Mouse (Mus musculus) intestine, embryonic 14.5 days (tissue): Measurements from ENCODE around the gene Ift27. TPM values are rescaled to one million over a fixed set of nuclear protein-coding genes. Genes with fewer than 3 reads are reported as not detected.

Source experiments
- ATAC-seq: fragments of 200-750 bp; cut with Nextera tagmentation; replicated peaks from 2 replicates; pipeline ENCODE4 v1.8.0; 2017; ENCODE audit warnings: low read depth, moderate number of reproducible peaks, moderate TSS enrichment, moderate library complexity; ENCODE audit not compliant: low FRiP score, low TSS enrichment
- DNase-seq: peaks from one replicate; pipeline ENCODE4 v3.0.0-alpha.2; 2018; ENCODE audit warnings: low spot score
- H3K27ac ChIP-seq: fragments of 300-500 bp; sonication (generic); 2 replicates; pipeline ENCODE4 v1.5.1; 2014; ENCODE audit warnings: low read depth, mild to moderate bottlenecking, control low read depth
- H3K27me3 ChIP-seq: fragments of 300-500 bp; sonication (generic); replicated peaks from 2 replicates; pipeline ENCODE4 v1.6.1; 2014; ENCODE audit warnings: low read length, control low read depth; ENCODE audit not compliant: control insufficient read depth, insufficient read depth
- H3K36me3 ChIP-seq: fragments of 300-500 bp; sonication (generic); 2 replicates; pipeline ENCODE4 v1.6.1; 2014; ENCODE audit warnings: low read length, control low read depth; ENCODE audit not compliant: control insufficient read depth, insufficient read depth
- H3K4me1 ChIP-seq: fragments of 300-500 bp; sonication (generic); replicated peaks from 2 replicates; pipeline ENCODE4 v1.6.1; 2014; ENCODE audit warnings: low read length, control low read depth, mixed read lengths; ENCODE audit not compliant: control insufficient read depth, insufficient read depth
- H3K4me2 ChIP-seq: fragments of 300-500 bp; sonication (generic); 2 replicates; pipeline ENCODE4 v1.6.1; 2014; ENCODE audit warnings: low read length
- H3K4me3 ChIP-seq: fragments of 300-500 bp; sonication (generic); 2 replicates; pipeline ENCODE4 v1.5.1; 2014; ENCODE audit warnings: low read depth, low read length, control low read depth, mixed read lengths
- H3K9ac ChIP-seq: fragments of 300-500 bp; sonication (generic); 2 replicates; pipeline ENCODE4 v1.6.1; 2014; ENCODE audit warnings: mild to moderate bottlenecking, low read length
- H3K9me3 ChIP-seq: fragments of 300-500 bp; sonication (generic); 2 replicates; pipeline ENCODE4 v1.6.1; 2016; ENCODE audit warnings: low read length, control low read depth; ENCODE audit not compliant: control insufficient read depth
- WGBS: fragments of 180-500 bp; shearing (Covaris S2); extraction: QIAGEN DNeasy Blood & Tissue Kit; methylation state at CpG from one replicate; pipeline ENCODE4 v1.1.7; 2014; 5-methylcytosine and 5-hydroxymethylcytosine counted together
- polyA plus RNA-seq: library from polyadenylated mRNA; unstranded; fragments of >200 nt; fragmentation: Nextera tagmentation; extraction: Ambion mirVana; gene quantifications from 2 replicates; pipeline ENCODE4 v1.2.1, GENCODE M21; 2014

Ift27 gene
- polyA plus RNA-seq, 1 experiment from 2014 or later, result 83.3 TPM

DNA sequence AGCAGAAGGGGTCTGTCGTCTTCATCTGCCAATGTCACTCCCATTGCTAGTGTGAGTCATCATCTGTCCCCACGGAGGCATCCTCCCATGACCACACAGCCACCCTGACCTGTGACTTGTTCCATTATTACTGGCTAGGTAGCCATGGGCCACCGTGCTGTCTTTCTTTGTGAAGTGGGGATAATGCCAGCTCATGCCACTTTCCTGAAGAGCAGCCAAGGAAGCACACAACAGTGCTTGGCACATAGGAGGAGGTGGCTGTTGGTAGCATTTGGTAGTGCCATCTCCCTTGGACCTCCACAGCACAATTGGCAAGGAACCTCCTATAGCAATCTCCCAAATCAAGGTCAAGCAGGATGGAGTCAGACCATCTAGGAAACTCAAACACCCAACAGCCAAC, 20.4 kb upstream of the Ift27 start:
- ATAC-seq, result no peak
- H3K36me3 ChIP-seq, result no peaks in the 10 kb centered on the region
- no peak for DNase-seq
- H3K9ac ChIP-seq, result no peak overlapping the region
- H3K27me3 ChIP-seq, result no peaks in the 10 kb centered on the region
- WGBS, result 84% methylated on average over 3 of the region's 3 CpGs
- H3K4me1 ChIP-seq, result no peaks in the 10 kb centered on the region
- H3K4me3 ChIP-seq, result no peak overlapping the region
- no peaks in the 10 kb centered on the region for H3K9me3 ChIP-seq
- no peak overlapping the region for H3K27ac ChIP-seq
- H3K4me2 ChIP-seq, result no peak overlapping the region

DNA sequence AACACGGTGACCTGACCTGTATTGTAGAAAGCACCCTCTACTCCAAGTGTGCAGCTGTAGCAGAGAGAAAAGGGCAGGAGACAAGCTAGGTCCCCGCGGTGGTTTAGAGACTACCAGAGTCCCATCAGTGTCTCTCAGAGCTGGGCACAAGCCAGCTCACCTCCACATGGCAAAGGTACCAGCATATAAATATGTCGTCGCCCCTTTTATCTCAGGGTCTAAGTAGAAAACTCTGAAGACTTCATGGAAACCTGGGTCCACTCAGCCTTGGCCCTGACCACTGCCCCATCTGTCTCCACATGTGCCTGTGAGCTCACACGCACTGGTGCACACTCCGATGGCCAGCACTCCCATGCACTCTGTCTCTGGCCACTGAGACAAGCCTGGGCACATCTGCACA, 15.7 kb upstream of the Ift27 start:
- no peaks in the 10 kb centered on the region for H3K9me3 ChIP-seq
- 88% methylated on average over 7 of the region's 7 CpGs for WGBS
- no peak overlapping the region for H3K4me2 ChIP-seq
- no peaks in the 10 kb centered on the region for H3K36me3 ChIP-seq
- no peaks in the 10 kb centered on the region for H3K27me3 ChIP-seq
- no peak for ATAC-seq
- no peak overlapping the region for H3K4me3 ChIP-seq
- H3K9ac ChIP-seq, result no peak overlapping the region
- no peak overlapping the region for H3K27ac ChIP-seq
- DNase-seq, result no peak
- H3K4me1 ChIP-seq, result no peaks in the 10 kb centered on the region

DNA sequence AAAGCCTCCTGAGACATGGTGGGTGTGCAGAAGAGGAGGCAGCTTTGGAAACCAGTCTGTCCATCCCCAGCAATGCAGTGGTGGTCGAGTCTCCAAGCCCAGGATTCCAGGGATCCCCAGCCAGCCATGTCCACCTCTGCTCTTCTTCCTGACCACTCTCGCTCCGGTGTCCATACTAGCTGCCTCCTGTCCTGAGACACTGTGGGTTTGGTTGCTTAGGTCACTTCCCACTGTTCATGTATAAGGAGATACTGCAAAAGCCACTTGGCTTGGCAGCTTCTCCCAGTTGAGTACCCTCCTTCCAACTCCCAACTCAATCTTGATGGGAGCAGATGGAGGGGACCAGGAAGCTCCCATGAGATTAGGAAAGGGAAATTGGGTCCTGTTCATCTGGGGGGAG, 14.6 kb upstream of the Ift27 start:
- H3K4me2 ChIP-seq, result no peak overlapping the region
- H3K27ac ChIP-seq, result no peak overlapping the region
- H3K9me3 ChIP-seq, result no peaks in the 10 kb centered on the region
- WGBS, result 85% methylated on average over 3 of the region's 3 CpGs
- peaks cover 9% of the 10 kb centered on the region; the same call in 1 of the 2 replicates for H3K27me3 ChIP-seq
- no peak overlapping the region for H3K9ac ChIP-seq
- no peak for DNase-seq
- H3K4me1 ChIP-seq, result no peaks in the 10 kb centered on the region
- ATAC-seq, result no peak
- no peak overlapping the region for H3K4me3 ChIP-seq
- no peaks in the 10 kb centered on the region for H3K36me3 ChIP-seq

DNA sequence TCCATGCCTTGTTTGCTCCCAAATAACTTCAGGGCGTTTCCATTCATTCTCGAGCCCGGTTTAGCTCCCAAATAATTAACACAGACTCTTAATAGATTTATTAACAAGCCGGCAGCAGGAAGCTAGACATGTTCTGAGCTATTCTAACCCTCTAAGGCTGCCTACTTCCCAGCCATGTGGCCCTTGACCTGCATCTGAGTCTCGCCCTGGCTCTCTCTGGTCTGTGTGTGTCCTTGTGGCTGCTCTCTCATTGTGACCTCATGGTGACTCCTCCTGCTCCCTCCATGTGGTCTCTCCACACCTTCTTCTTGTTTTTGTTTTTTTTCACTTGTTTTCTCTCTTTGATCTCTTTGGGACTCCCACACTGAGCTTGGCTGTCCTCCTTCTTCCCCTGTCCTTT, 13.0 kb upstream of the Ift27 start:
- Histone ChIP-seq H3K9ac (no peak overlapping the region), H3K9me3 (no peaks in the 10 kb centered on the region), H3K27ac (no peak overlapping the region), H3K4me3 (no peak overlapping the region), H3K4me2 (no peak overlapping the region), H3K27me3 (peaks cover 9% of the 10 kb centered on the region; the same call in 1 of the 2 replicates), H3K4me1 (no peaks in the 10 kb centered on the region), H3K36me3 (no peaks in the 10 kb centered on the region)
- ATAC-seq (no peak), DNase-seq (no peak)
- WGBS, result 64% methylated on average over 5 of the region's 5 CpGs

- peaks cover 11% of the 10 kb centered on the region; the same call in 1 of the 2 replicates for H3K27me3 ChIP-seq
- 88% methylated on average over 4 of the region's 4 CpGs for WGBS
- no peaks in the 10 kb centered on the region for H3K36me3 ChIP-seq
- no peak overlapping the region for H3K9ac ChIP-seq
- no peaks in the 10 kb centered on the region for H3K9me3 ChIP-seq
- H3K4me2 ChIP-seq, result no peak overlapping the region
- H3K27ac ChIP-seq, result no peak overlapping the region
- ATAC-seq, result no peak
- DNase-seq, result no peak
- no peak overlapping the region for H3K4me3 ChIP-seq
- H3K4me1 ChIP-seq, result no peaks in the 10 kb centered on the region
Observed at GRCm38 (mm10) chr15:78185609-78186008, 11.7 kb upstream of the Ift27 start.

DNA sequence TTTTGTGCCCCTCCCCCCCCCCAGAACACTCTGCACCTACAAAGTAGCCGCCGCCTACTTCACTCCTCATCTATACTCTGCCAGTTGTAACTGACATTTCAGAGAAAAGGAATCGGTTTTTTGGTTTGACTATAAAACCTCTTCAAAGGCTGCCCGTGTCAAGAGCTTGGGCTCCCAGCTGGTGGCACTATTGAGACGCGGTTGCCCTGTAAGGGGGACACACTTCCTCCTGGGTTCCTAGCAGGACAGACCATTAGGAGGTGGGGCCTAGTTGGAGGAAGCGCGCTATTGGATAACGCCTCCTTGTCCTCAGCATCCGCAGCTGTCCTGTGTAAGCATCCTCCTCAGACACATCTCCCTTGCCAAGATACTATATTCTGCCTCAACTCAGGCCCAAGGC, 10.9 kb upstream of the Ift27 start:
- H3K27ac ChIP-seq, result no peak overlapping the region
- H3K9me3 ChIP-seq, result no peaks in the 10 kb centered on the region
- DNase-seq (no peak), ATAC-seq (0 out of 2 replicates have a peak, but pooled peaks have one; percentile 66)
- H3K27me3 ChIP-seq, result peaks cover 11% of the 10 kb centered on the region; the same call in 1 of the 2 replicates
- no peak overlapping the region for H3K9ac ChIP-seq
- H3K4me2 ChIP-seq, result no peak overlapping the region
- no peaks in the 10 kb centered on the region for H3K36me3 ChIP-seq
- H3K4me3 ChIP-seq, result no peak overlapping the region
- 7% methylated on average over 10 of the region's 10 CpGs for WGBS
- no peaks in the 10 kb centered on the region for H3K4me1 ChIP-seq

GRCm38 (mm10) chr15:78181701-78182405, 7.9 kb upstream of the Ift27 start:
- no peak for DNase-seq

DNA sequence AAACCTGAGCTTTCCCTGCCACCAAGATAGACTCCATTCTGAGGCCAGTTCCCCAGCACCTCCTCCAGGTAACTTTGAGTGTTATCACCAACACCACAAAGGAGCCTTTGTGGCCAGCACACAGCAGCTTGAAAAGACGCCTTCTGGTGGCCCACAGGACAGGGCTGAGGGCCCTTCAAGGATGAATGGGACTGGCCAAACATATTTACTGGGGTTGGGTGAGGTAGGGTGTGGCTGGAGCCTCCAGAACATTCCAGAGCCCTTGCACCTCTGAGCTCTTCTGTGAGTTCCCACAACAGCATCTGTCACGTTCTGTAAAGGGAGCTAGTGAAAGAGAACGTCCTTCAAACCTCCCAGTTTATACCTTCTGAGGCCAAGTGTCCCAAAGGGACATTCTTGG, 5.9 kb upstream of the Ift27 start:
- H3K4me1 ChIP-seq, result peaks cover 2% of the 10 kb centered on the region
- no peaks in the 10 kb centered on the region for H3K9me3 ChIP-seq
- H3K27me3 ChIP-seq, result peaks cover 11% of the 10 kb centered on the region; the same call in 1 of the 2 replicates
- no peaks in the 10 kb centered on the region for H3K36me3 ChIP-seq
- no peak for DNase-seq
- no peak for ATAC-seq
- H3K4me2 ChIP-seq, result no peak overlapping the region
- no peak overlapping the region for H3K4me3 ChIP-seq
- H3K9ac ChIP-seq, result no peak overlapping the region
- H3K27ac ChIP-seq, result no peak overlapping the region
- 65% methylated on average over 3 of the region's 3 CpGs for WGBS

More at GRCm38 (mm10) chr15:78181701-78182405, 7.9 kb upstream of the Ift27 start:
- no peaks in the 10 kb centered on the region for H3K9me3 ChIP-seq
- ATAC-seq, result no peak
- H3K27me3 ChIP-seq, result peaks cover 11% of the 10 kb centered on the region; the same call in 1 of the 2 replicates
- no peaks in the 10 kb centered on the region for H3K4me1 ChIP-seq
- no peak overlapping the region for H3K4me3 ChIP-seq
- no peaks in the 10 kb centered on the region for H3K36me3 ChIP-seq
- WGBS, result 36% methylated on average over 8 of the region's 8 CpGs
- no peak overlapping the region for H3K9ac ChIP-seq
- no peak overlapping the region for H3K27ac ChIP-seq
- H3K4me2 ChIP-seq, result no peak overlapping the region

GRCm38 (mm10) chr15:78178397-78178796, 4.5 kb upstream of the Ift27 start:
- no peak overlapping the region for H3K27ac ChIP-seq
- 8% methylated on average over 9 of the region's 9 CpGs for WGBS
- H3K9me3 ChIP-seq, result no peaks in the 10 kb centered on the region
- no peak for ATAC-seq
- DNase-seq, result peak; percentile 89
- H3K27me3 ChIP-seq, result 0 out of 2 replicates have a peak, but pooled peaks cover 2% of the 10 kb centered on the region
- no peaks in the 10 kb centered on the region for H3K36me3 ChIP-seq
- no peak overlapping the region for H3K9ac ChIP-seq
- H3K4me3 ChIP-seq, result no peak overlapping the region
- H3K4me1 ChIP-seq, result peaks cover 5% of the 10 kb centered on the region
- no peak overlapping the region for H3K4me2 ChIP-seq
